Mouse (Mus musculus) neural tube, embryonic 11.5 days (tissue): ENCODE results near the gene Gm20441. TPM values are rescaled to one million over a fixed set of nuclear protein-coding genes. Genes with fewer than 3 reads are reported as not detected.
"Not testable (repeated sequence)": the region's sequence is repeated elsewhere in the genome, so short reads cannot be mapped to it uniquely, and the experiment has no call there.

Source experiments
- ATAC-seq: fragments of 200-750 bp; cut with Nextera tagmentation; 2 replicates; pipeline ENCODE4 v1.8.0; 2017; ENCODE audit warnings: moderate number of reproducible peaks, mild to moderate bottlenecking, moderate TSS enrichment, moderate library complexity; ENCODE audit not compliant: insufficient read depth, low FRiP score, low TSS enrichment
- DNase-seq: peaks from one replicate; pipeline ENCODE4 v3.0.0-alpha.2; 2015; ENCODE audit warnings: low spot score
- H3K27ac ChIP-seq: fragments of 300-500 bp; sonication (generic); 2 replicates; pipeline ENCODE4 v1.5.1; 2014; ENCODE audit warnings: low read depth, mild to moderate bottlenecking, low read length
- H3K27me3 ChIP-seq: fragments of 300-500 bp; sonication (generic); 2 replicates; pipeline ENCODE4 v1.6.1; 2014; ENCODE audit warnings: mild to moderate bottlenecking, low read length, mixed read lengths; ENCODE audit not compliant: control insufficient read depth, insufficient read depth
- H3K36me3 ChIP-seq: fragments of 300-500 bp; sonication (generic); 2 replicates; pipeline ENCODE4 v1.6.1; 2014; ENCODE audit warnings: mild to moderate bottlenecking, low read length, moderate library complexity, mixed read lengths; ENCODE audit not compliant: control insufficient read depth, insufficient read depth
- H3K4me1 ChIP-seq: fragments of 300-500 bp; sonication (generic); 2 replicates; pipeline ENCODE4 v1.6.1; 2014; ENCODE audit warnings: low read length, mixed read lengths; ENCODE audit not compliant: control insufficient read depth, insufficient read depth
- H3K4me2 ChIP-seq: fragments of 300-500 bp; sonication (generic); 2 replicates; pipeline ENCODE4 v1.6.1; 2014; ENCODE audit warnings: low read depth, mild to moderate bottlenecking, moderate library complexity
- H3K4me3 ChIP-seq: fragments of 300-500 bp; sonication (generic); 2 replicates; pipeline ENCODE4 v1.5.1; 2014; ENCODE audit warnings: low read depth, low read length
- H3K9ac ChIP-seq: fragments of 300-500 bp; sonication (generic); 2 replicates; pipeline ENCODE4 v1.6.1; 2014; ENCODE audit warnings: mild to moderate bottlenecking, low read length
- H3K9me3 ChIP-seq: fragments of 300-500 bp; sonication (generic); 2 replicates; pipeline ENCODE4 v1.6.1; 2016; ENCODE audit warnings: low read length; ENCODE audit not compliant: control insufficient read depth
- WGBS: fragments of 180-500 bp; shearing (Covaris S2); extraction: QIAGEN DNeasy Blood & Tissue Kit; methylation state at CpG from one replicate; pipeline ENCODE4 v1.1.7; 2014; 5-methylcytosine and 5-hydroxymethylcytosine counted together
- polyA plus RNA-seq: library from polyadenylated mRNA; unstranded; fragments of >200 nt; fragmentation: Nextera tagmentation; extraction: Ambion mirVana; gene quantifications from 2 replicates; pipeline ENCODE4 v1.2.1, GENCODE M21; 2014

Gm20441 gene
- polyA plus RNA-seq, 1 experiment from 2014 or later, result not detected

- no peak for DNase-seq
These were observed 6.7 kb downstream of the Gm20441 start for GRCm38 (mm10) chr10:75774102-75774501.

DNA sequence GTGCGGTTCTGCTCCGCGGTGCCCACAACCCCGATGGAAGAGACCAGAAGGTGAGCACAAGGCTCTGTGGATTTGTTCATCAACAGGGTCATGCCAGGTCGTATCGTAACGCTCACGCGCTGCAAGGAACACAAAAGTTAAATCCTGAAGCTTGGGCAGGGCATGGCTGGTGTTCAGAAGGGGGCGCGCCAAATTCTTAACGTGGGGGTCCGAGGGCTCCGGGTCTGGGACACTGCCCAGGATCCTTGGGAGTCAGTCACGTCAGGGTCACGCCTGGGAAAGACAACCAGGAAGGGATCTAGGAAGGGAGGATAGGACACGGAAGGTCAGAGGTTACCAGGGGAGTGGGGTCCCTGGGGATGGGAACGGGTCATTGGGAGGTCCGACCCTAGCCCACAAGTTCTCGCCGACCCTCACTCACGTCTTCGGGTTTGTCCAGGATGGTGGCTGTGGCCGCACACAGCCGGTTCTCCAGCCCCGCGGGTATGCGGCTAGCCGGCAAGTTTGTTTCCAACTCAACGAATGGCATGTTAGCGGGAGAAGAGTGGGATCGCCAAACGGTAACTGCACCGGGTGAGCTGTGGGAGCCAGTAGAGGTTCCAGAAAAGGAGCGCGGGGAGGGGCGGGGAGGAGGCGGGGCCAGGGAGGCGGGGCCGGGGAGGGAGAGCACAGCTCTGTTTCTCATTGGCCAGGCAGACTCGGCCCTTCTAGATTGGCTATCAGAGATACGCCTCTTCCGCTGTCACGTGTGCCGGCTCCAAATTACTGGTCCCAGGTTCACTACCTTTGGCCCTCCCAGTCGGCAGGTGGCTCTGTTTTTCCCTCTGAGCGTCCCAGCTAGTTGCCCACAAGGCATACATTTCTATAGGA is 7.7 kb downstream of the Gm20441 start, which contains the start of gene Ddt:
TSS of gene Ddt (minus strand) at position 620 of the 870 bp plus-strand sequence.
- peaks cover 4% of the 10 kb centered on the region; the same call in 1 of the 2 replicates for H3K4me1 ChIP-seq
- peak; percentile 87 for DNase-seq
- WGBS, result under 1% methylated on average over 46 of the region's 47 CpGs
- H3K9me3 ChIP-seq, result no peaks in the 10 kb centered on the region
- H3K36me3 ChIP-seq, result no peaks in the 10 kb centered on the region; the same call in 1 of the 2 replicates
- ATAC-seq, result peak; percentile 95
- H3K27me3 ChIP-seq, result no peaks in the 10 kb centered on the region
- H3K4me2 ChIP-seq, result peak within 1 kb of the TSS; percentile 64
- peak within 1 kb of the TSS; percentile 48 for H3K9ac ChIP-seq
- no peak within 1 kb of the TSS for H3K27ac ChIP-seq
- peak within 1 kb of the TSS; percentile 44 for H3K4me3 ChIP-seq

More at GRCm38 (mm10) chr10:75774102-75774501, 6.7 kb downstream of the Gm20441 start:
- Histone ChIP-seq H3K9ac (no peak overlapping the region), H3K27ac (no peak overlapping the region), H3K36me3 (no peaks in the 10 kb centered on the region; the same call in 1 of the 2 replicates), H3K9me3 (no peaks in the 10 kb centered on the region), H3K4me3 (no peak overlapping the region), H3K27me3 (no peaks in the 10 kb centered on the region), H3K4me1 (peaks cover 4% of the 10 kb centered on the region; the same call in 1 of the 2 replicates), H3K4me2 (no peak overlapping the region)
- ATAC-seq, result no peak
- WGBS, result 96% methylated on average over 5 of the region's 5 CpGs

DNA sequence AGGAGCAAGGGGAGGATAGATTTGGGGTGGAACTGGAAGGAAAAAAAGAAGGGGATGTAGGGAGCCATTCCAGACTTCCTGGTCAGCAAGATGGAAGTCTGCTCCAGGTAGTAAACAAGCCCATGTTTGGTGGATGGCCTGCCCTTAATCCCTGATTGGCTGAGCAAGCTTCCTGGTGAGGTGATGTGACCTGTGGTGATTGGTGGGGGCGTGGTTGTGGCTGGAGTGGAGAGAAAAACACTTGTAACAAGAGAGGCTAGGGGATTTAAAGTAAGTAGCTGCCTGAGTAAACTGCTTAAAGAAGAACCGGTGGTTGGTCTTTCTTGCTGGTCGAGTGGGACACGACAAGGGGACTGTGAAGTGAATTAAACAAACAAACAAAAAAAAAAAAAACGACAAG is 13.0 kb downstream of the Gm20441 start:
- H3K9ac ChIP-seq, H3K4me2 ChIP-seq, H3K36me3 ChIP-seq, H3K4me3 ChIP-seq, H3K4me1 ChIP-seq, H3K27me3 ChIP-seq, H3K27ac ChIP-seq, ATAC-seq, DNase-seq, H3K9me3 ChIP-seq: not testable (repeated sequence)
- 49% methylated on average over 5 of the region's 5 CpGs for WGBS

DNA sequence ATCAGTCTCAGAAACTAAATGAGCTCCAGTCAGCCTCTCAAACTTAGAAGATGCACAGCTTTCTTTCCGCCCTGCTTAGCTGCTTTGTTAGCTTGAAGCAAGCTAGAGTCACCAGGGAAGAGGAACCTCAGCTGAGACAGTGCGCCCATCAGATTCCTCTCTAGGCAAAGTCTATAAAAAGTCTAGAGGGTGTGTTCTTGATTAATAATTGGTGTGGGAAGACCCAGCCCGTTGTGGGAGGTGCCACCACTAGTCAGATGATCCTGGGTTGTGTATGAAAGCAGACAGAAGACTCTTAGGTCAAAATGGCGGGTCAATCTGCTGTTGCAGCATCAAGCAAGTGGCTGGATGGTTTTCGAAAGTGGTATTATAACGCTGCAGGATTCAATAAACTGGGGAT is 13.9 kb downstream of the Gm20441 start:
- no peak overlapping the region for H3K9ac ChIP-seq
- H3K9me3 ChIP-seq, result no peaks in the 10 kb centered on the region
- WGBS, result 85% methylated on average over 6 of the region's 6 CpGs
- no peaks in the 10 kb centered on the region for H3K27me3 ChIP-seq
- H3K4me3 ChIP-seq, result no peak overlapping the region
- H3K36me3 ChIP-seq, result no peaks in the 10 kb centered on the region; the same call in 1 of the 2 replicates
- DNase-seq (no peak), ATAC-seq (no peak)
- H3K4me1 ChIP-seq, result 0 out of 2 replicates have a peak, but pooled peaks cover 4% of the 10 kb centered on the region
- H3K4me2 ChIP-seq, result no peak overlapping the region
- H3K27ac ChIP-seq, result no peak overlapping the region

DNA sequence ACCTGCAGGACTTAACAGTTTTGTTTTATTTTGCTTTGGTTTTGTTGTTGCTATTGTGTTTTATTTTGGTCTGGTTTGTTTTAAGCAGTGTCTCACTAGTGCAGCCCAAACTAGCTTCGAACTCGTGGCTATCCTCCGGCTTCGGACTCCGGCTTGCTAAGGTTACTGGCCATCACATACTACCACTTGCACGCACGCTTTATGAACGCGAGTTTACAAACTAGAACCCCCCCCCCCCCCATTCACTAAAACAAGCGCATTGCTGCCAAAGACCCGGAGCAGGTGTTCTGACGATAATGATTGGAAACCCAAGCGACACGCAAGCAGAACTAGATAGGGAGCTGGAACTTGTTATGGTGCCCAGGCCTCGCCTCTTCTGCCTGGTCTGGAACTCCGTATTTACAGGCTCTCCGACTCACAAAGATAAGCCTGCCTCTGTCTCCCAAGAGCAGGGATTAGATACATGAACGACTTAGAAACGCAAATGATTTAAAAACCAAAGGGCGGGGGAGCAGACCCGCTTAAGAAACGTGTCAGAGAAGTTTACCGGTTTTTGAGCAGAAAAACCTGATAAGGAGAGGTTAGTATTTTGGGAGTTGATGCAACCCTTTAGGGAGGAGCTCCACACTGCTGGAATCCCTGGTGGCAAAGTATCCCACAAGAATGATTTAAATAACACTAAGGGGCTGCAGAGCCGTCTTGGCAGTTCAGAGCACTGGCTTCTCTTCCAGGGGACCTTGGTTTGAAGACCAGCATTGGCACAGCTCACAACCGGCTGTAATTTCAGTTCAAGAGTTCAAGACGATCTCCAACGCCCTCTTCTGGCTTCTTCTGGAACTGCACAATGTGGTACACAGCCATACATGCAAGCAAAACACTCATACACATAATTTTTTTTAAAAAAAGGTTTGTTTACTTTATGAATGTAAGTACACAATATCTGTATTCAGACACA is 16.0 kb downstream of the Gm20441 start:
- 1% methylated on average over 27 of the region's 27 CpGs for WGBS
- Histone ChIP-seq H3K4me2 (peak overlapping the region; percentile 60), H3K27me3 (no peaks in the 10 kb centered on the region), H3K9ac (peak overlapping the region; percentile 47), H3K27ac (0 out of 2 replicates have a peak overlapping the region, but pooled peaks have one; percentile 44), H3K4me1 (0 out of 2 replicates have a peak, but pooled peaks cover 4% of the 10 kb centered on the region), H3K4me3 (peak overlapping the region; percentile 57), H3K9me3 (no peaks in the 10 kb centered on the region), H3K36me3 (no peaks in the 10 kb centered on the region)
- ATAC-seq, result peak; percentile 40
- DNase-seq, result peak; percentile 83

DNA sequence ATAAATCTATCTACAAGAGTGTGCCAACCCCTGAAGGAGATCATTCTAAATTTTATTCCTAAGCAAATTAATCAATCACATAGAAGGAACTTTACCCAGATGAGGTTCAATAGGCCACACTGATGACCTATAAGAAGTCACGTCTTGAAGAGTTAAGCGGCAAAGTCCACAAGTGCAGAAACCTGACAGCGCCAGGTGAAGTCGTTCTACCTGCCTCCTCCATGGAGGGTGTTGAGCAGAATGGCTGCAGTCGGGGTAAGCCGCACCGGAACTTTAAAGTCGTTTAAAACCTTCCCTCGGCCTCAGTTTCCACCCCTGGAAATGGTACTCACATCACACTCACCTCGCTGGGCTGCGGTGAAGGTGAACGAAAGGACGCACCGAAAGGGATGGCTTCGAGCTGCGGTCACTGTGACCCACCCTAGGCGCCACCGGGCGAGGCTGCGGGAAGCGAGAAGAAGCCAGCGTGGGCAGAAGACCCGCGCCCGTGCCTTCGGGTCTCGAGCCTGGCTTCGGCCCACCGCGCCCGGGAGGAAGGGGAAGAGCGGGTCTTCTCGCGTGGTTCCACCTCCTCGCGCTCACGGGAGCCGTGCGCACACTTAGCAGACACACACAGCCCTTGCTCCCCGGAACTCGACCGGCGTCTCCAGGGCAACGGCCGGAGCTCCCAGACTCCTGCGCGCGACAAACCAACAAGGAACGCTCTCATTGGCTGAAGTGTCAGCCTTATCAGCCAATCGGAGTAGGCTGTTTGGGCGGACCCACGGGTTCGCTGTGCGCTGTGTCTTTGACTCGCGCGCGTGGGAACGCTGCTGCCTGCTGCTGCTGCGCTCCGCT is 16.9 kb downstream of the Gm20441 start, which contains the start of gene Cabin1:
TSS of gene Cabin1 (minus strand) at position 660 of the 837 bp plus-strand sequence.
- no peaks in the 10 kb centered on the region for H3K9me3 ChIP-seq
- ATAC-seq (peak; percentile 98), DNase-seq (peak; percentile 98)
- H3K27ac ChIP-seq, result 0 out of 2 replicates have a peak within 1 kb of the TSS, but pooled peaks have one; percentile 44
- peak within 1 kb of the TSS; percentile 70 for H3K4me2 ChIP-seq
- no peaks in the 10 kb centered on the region for H3K27me3 ChIP-seq
- 0 out of 2 replicates have a peak, but pooled peaks cover 4% of the 10 kb centered on the region for H3K4me1 ChIP-seq
- under 1% methylated on average over 61 of the region's 61 CpGs for WGBS
- H3K36me3 ChIP-seq, result no peaks in the 10 kb centered on the region
- H3K4me3 ChIP-seq, result peak within 1 kb of the TSS; percentile 57
- peak within 1 kb of the TSS; percentile 64 for H3K9ac ChIP-seq

DNA sequence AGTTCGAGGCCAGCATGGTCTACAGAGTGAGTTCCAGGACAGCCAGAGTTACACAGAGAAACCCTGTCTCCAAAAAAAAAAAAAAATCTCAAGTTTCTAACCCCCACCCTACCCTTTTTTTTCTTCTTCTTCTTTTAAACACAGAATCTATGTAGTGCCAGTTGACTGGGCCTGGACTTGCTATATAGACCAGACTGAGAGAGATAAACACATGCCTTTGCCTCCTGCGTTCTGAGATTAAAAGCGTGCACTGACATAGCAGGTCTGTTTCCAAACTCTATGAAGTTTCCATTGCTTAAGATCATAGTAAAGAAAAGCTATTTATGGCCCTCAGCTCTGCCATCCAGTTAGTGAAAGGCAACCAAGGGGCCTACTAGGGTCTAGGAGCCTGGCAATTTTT is 18.3 kb downstream of the Gm20441 start:
- DNase-seq (no peak), ATAC-seq (no peak)
- H3K4me2 ChIP-seq, result no peak overlapping the region
- H3K4me1 ChIP-seq, result 0 out of 2 replicates have a peak, but pooled peaks cover 4% of the 10 kb centered on the region
- 92% methylated on average over 3 of the region's 3 CpGs for WGBS
- no peaks in the 10 kb centered on the region; the same call in 1 of the 2 replicates for H3K36me3 ChIP-seq
- no peaks in the 10 kb centered on the region for H3K27me3 ChIP-seq
- no peak overlapping the region for H3K9ac ChIP-seq
- H3K9me3 ChIP-seq, result peaks cover 3% of the 10 kb centered on the region; the same call in 1 of the 2 replicates
- H3K27ac ChIP-seq, result no peak overlapping the region
- H3K4me3 ChIP-seq, result no peak overlapping the region
